Mouse (Mus musculus) G1E (cell line): ENCODE measurements at regions not wholly inside any gene's neighbourhood (a gene's known extent, or its start where the extent isn't known, plus 50 kb on each side); places are given as distances from the start of the nearest gene placed in this dataset.

Experiments used
- ATAC-seq: 2 replicates; pipeline ENCODE4 v1.8.0; 2016; ENCODE audit warnings: mild to moderate bottlenecking; ENCODE audit not compliant: insufficient number of reproducible peaks, poor library complexity, low FRiP score, severe bottlenecking; ENCODE audit errors: extremely low read depth
- DNase-seq: peaks from one replicate; pipeline ENCODE4 v3.0.0; 2012; ENCODE audit warnings: low spot score
- H3K27me3 ChIP-seq: 2 replicates; pipeline ENCODE4 v1.6.1; 2012; ENCODE audit warnings: mild to moderate bottlenecking, low read length, inconsistent platforms; ENCODE audit not compliant: insufficient read depth
- H3K36me3 ChIP-seq: replicated peaks from 2 replicates; pipeline ENCODE3; 2012; ENCODE audit warnings: mild to moderate bottlenecking, inconsistent platforms
- H3K4me1 ChIP-seq: 2 replicates; pipeline ENCODE4 v1.6.1; 2012; ENCODE audit warnings: low read depth, low read length, inconsistent platforms, mixed read lengths; ENCODE audit not compliant: insufficient read depth
- H3K4me3 ChIP-seq: 2 replicates; pipeline ENCODE4 v1.5.1; 2012; ENCODE audit warnings: low read depth, mild to moderate bottlenecking, inconsistent platforms, low read length, moderate library complexity, mixed read lengths
- H3K9me3 ChIP-seq: replicated peaks from 2 replicates; pipeline ENCODE4 v1.6.1; 2012; ENCODE audit warnings: inconsistent platforms
- CTCF ChIP-seq: IDR thresholded peaks from 2 replicates; pipeline ENCODE4 v1.5.1; 2012; ENCODE audit warnings: low read depth, low read length, inconsistent platforms, mixed read lengths
- GATA1 ChIP-seq: IDR thresholded peaks from 2 replicates; pipeline ENCODE4 v1.6.1; 2012; ENCODE audit warnings: borderline replicate concordance, low read length, inconsistent platforms, mixed read lengths
- GATA2 ChIP-seq: IDR thresholded peaks from 2 replicates; pipeline ENCODE4 v1.6.1; 2012; ENCODE audit warnings: low read depth, low read length, inconsistent platforms, borderline replicate concordance
- POLR2AphosphoS5 ChIP-seq: IDR thresholded peaks from 2 replicates; pipeline ENCODE4 v1.6.1; 2012; ENCODE audit warnings: low read depth, low read length, inconsistent platforms; ENCODE audit not compliant: insufficient replicate concordance
- TAL1 ChIP-seq: conservative IDR thresholded peaks from 2 replicates; pipeline ENCODE4 v1.6.1; 2012; ENCODE audit warnings: low read depth, low read length, inconsistent platforms, mixed read lengths

DNA sequence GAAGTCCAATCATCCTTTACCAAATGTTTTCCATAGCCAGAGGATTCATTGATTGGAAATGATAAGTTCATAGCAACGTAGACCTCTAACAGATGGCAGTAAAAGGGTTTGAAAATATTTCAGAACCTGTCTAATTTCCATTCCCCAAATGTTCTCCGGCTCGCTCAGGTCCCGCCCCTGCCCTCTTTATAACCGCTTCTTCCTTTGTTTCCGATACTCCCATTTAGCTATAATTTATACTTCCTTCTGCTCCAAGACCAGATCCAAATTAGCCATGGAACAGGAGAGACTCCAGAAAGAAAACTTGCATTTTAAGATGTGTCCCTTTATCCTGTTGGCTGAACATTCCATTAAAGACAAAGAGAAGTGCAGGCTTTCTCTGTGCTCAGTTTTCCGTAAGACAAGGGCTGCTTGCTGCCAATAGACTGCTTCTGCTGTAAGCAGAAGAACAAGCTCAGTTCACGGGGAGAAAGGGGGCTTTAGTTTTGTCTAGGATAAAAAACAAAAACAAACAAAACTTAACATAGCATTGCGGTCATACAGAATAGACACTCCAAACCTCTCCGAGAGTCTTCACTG, 202.7 kb upstream of the Prkcq start:
- no peaks in the 10 kb centered on the region for H3K9me3 ChIP-seq
- no peaks in the 10 kb centered on the region for H3K36me3 ChIP-seq
- no peak for TF ChIP-seq GATA1
- TF ChIP-seq CTCF = no peak
- no peak for TF ChIP-seq TAL1
- no peak for TF ChIP-seq GATA2
- no peak for TF ChIP-seq POLR2AphosphoS5
- H3K4me1 ChIP-seq = no peaks in the 10 kb centered on the region
- ATAC-seq = no peak
- H3K27me3 ChIP-seq = no peaks in the 10 kb centered on the region
- H3K4me3 ChIP-seq = no peak overlapping the region
- DNase-seq = no peak

GRCm38 (mm10) chr2:10972051-10972450, 199.9 kb upstream of the Prkcq start:
- Histone ChIP-seq H3K27me3 (no peaks in the 10 kb centered on the region), H3K36me3 (no peaks in the 10 kb centered on the region), H3K4me3 (no peak overlapping the region), H3K4me1 (no peaks in the 10 kb centered on the region), H3K9me3 (no peaks in the 10 kb centered on the region)
- ATAC-seq (no peak), DNase-seq (no peak)
- no peak for TF ChIP-seq CTCF
- TF ChIP-seq GATA1 = no peak
- no peak for TF ChIP-seq TAL1
- no peak for TF ChIP-seq POLR2AphosphoS5
- TF ChIP-seq GATA2 = no peak

DNA sequence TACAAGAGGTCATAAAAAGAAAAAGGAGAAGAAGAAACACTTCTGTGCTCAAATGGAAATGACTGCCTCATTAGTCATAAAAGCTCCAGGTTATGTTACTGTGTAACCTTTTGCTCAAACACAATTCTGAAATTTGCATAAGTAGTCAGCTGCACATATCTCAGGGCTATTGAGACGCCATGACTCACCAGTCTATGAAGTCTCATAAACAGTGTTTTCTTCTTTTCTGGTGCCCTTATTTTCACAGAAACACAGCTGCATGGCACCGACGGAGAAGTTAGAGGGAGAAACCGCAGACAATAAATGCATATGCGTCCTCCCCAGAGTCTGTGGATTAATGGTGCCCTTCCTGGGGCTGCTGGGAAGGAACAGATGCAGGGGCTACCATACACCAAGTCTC, 193.1 kb upstream of the Prkcq start:
- no peaks in the 10 kb centered on the region for H3K27me3 ChIP-seq
- ATAC-seq (no peak), DNase-seq (no peak)
- no peaks in the 10 kb centered on the region for H3K4me1 ChIP-seq
- no peaks in the 10 kb centered on the region for H3K9me3 ChIP-seq
- H3K36me3 ChIP-seq = no peaks in the 10 kb centered on the region
- no peak for TF ChIP-seq GATA1
- no peak for TF ChIP-seq TAL1
- TF ChIP-seq POLR2AphosphoS5 = no peak
- no peak for TF ChIP-seq CTCF
- no peak for TF ChIP-seq GATA2
- no peak overlapping the region for H3K4me3 ChIP-seq

GRCm38 (mm10) chr2:10986101-10986500, 185.8 kb upstream of the Prkcq start:
- H3K36me3 ChIP-seq = no peaks in the 10 kb centered on the region
- H3K4me3 ChIP-seq = no peak overlapping the region
- no peaks in the 10 kb centered on the region for H3K9me3 ChIP-seq
- no peaks in the 10 kb centered on the region for H3K4me1 ChIP-seq
- no peak for DNase-seq
- no peaks in the 10 kb centered on the region for H3K27me3 ChIP-seq
- no peak for ATAC-seq
- no peak for TF ChIP-seq CTCF
- TF ChIP-seq GATA2 = no peak
- no peak for TF ChIP-seq POLR2AphosphoS5

DNA sequence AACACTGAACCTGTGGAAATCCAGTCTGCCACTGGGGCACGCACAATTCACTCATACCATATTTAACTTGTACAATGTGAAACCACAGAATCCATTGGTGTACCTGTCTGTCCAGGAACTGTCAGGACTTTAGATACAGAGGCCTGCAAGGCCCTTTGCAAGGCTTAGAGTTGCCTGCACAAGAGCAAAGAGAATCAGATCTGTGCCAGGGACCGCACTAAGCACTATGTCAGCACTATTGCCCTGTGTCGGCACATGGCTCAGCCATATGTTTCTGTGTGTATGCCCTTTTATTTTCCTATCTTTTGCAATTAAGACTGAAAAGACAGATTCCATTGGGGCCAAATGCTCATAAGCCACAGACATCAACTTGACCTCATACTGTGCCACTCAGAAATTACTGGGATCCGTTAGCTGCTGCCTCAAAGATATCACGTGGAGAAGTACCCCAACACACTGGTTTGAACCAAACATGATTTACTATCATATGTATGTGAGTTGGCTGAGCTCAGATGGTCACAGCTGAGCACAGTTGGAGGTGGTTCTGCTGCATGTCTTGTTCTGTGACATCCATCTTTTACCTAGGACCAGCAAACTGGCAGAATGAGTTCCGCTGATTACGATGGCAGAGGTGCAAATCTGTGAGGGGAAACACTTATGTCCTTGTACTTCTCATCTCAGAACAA, 181.7 kb upstream of the Prkcq start:
- TF ChIP-seq GATA2 (no peak), POLR2AphosphoS5 (no peak), CTCF (no peak), TAL1 (no peak), GATA1 (no peak)
- ATAC-seq (no peak), DNase-seq (no peak)
- H3K4me3 ChIP-seq = no peak overlapping the region
- H3K4me1 ChIP-seq = no peaks in the 10 kb centered on the region
- H3K27me3 ChIP-seq = no peaks in the 10 kb centered on the region
- no peaks in the 10 kb centered on the region for H3K36me3 ChIP-seq
- no peaks in the 10 kb centered on the region for H3K9me3 ChIP-seq

DNA sequence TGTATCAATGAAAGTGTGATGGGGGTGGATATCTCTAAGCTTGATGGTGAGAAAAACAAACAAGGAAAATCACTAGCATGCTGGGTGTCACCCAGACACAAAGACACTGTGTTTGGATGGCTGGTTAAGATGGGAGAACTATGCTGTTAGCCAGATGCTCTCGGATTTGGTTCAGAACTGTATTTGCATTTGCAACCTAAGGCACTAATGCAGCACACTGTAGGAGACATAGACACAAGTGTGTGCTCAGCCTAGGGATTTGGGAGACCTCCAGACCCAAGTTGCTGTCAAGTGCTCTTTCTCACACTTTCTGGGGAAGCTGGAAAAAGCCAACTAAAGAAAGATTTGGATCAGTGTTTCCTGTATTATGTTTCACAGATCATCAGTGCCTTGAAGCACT, 173.1 kb upstream of the Prkcq start:
- TF ChIP-seq TAL1 (no peak), POLR2AphosphoS5 (no peak), CTCF (no peak), GATA2 (no peak), GATA1 (no peak)
- Histone ChIP-seq H3K36me3 (no peaks in the 10 kb centered on the region), H3K4me3 (no peak overlapping the region), H3K4me1 (no peaks in the 10 kb centered on the region), H3K27me3 (no peaks in the 10 kb centered on the region), H3K9me3 (no peaks in the 10 kb centered on the region)
- no peak for DNase-seq
- no peak for ATAC-seq
